Mouse (Mus musculus): Measurements from ENCODE around the gene Rnf11. TPM values are rescaled to one million over a fixed set of nuclear protein-coding genes. Genes with fewer than 3 reads are reported as not detected.

The Rnf11 gene
- polyA plus RNA-seq, 1 experiment from 2014 or later: 52.0 TPM

DNA sequence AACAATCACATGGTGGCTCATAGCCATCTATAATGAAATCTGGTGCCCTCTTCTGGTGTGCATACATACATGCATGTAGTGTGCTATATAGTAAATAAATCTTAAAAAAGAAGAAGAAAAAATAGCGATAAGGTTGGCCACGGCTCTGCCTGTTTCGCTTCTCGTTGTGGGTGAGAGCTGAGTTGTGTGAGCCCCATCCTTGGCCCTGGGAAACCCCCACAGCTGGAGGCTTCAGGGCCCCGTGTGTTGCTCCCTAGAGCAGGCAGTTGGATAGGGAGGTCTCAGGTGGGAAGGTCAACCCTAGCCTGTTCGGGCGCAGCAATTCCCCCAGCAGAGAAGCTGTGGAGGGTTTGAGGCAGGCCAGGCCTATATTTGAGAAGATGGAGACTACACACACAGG lies 54.3 kb downstream of the Rnf11 start:
- 88% methylated on average over 7 of the region's 7 CpGs for WGBS
- ATAC-seq (ENCODE audit: low FRiP score, low TSS enrichment): peak; percentile 3; the same call in 1 of the 2 replicates
- H3K9me3 ChIP-seq (ENCODE audit: control insufficient read depth, low read length): no peaks in the 10 kb centered on the region
- TF ChIP-seq EP300 (optimal IDR thresholded peaks at IDR 0.05): no peak
- no peak for TF ChIP-seq CTCF (IDR thresholded peaks at IDR 0.05; ENCODE audit: low read depth)
- no peak overlapping the region for H3K4me2 ChIP-seq (replicated peaks; ENCODE audit: low read depth)
- H3K4me3 ChIP-seq (ENCODE audit: low read depth, low read length): no peak overlapping the region
- no peak for DNase-seq (ENCODE audit: low spot score)
- no peak overlapping the region for H3K9ac ChIP-seq (ENCODE audit: low read length)
- no peaks in the 10 kb centered on the region for H3K4me1 ChIP-seq (replicated peaks; ENCODE audit: control insufficient read depth, insufficient read depth)
- no peaks in the 10 kb centered on the region for H3K27me3 ChIP-seq (ENCODE audit: control insufficient read depth, insufficient read depth, low read length)
- H3K27ac ChIP-seq (replicated peaks): peak overlapping the region; percentile 82
- H3K36me3 ChIP-seq (ENCODE audit: control insufficient read depth, insufficient read depth, low read length): no peaks in the 10 kb centered on the region

DNA sequence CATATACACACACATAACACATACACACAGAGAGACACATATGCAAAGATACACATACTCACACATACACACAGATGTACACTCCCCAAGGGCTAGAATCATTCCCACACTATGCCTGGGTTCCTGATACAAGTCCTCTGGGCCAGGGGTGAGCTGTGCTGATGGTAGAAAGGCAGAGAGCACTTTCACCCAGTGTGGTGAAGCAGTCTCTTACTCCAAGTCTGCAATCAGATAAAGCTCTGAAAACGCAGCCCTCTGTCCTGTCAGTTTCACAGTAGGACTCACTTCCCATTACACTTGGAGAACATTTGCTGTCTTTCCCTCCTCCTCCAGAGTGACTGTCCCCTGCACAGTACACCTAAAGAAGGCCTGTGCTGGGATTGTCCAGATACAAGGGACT lies 57.5 kb downstream of the Rnf11 start:
- no peaks in the 10 kb centered on the region for H3K36me3 ChIP-seq (ENCODE audit: control insufficient read depth, insufficient read depth, low read length)
- H3K9ac ChIP-seq (ENCODE audit: low read length): no peak overlapping the region
- no peak overlapping the region for H3K4me2 ChIP-seq (replicated peaks; ENCODE audit: low read depth)
- TF ChIP-seq CTCF (IDR thresholded peaks at IDR 0.05; ENCODE audit: low read depth) (no peak), EP300 (optimal IDR thresholded peaks at IDR 0.05) (no peak)
- DNase-seq (ENCODE audit: low spot score) (no peak), ATAC-seq (ENCODE audit: low FRiP score, low TSS enrichment) (no peak; the same call in 1 of the 2 replicates)
- H3K27me3 ChIP-seq (ENCODE audit: control insufficient read depth, insufficient read depth, low read length): no peaks in the 10 kb centered on the region
- 75% methylated on average over 1 of the region's 1 CpGs for WGBS
- no peak overlapping the region for H3K27ac ChIP-seq (replicated peaks)
- no peaks in the 10 kb centered on the region for H3K9me3 ChIP-seq (ENCODE audit: control insufficient read depth, low read length)
- H3K4me1 ChIP-seq (replicated peaks; ENCODE audit: control insufficient read depth, insufficient read depth): no peaks in the 10 kb centered on the region
- no peak overlapping the region for H3K4me3 ChIP-seq (ENCODE audit: low read depth, low read length)

DNA sequence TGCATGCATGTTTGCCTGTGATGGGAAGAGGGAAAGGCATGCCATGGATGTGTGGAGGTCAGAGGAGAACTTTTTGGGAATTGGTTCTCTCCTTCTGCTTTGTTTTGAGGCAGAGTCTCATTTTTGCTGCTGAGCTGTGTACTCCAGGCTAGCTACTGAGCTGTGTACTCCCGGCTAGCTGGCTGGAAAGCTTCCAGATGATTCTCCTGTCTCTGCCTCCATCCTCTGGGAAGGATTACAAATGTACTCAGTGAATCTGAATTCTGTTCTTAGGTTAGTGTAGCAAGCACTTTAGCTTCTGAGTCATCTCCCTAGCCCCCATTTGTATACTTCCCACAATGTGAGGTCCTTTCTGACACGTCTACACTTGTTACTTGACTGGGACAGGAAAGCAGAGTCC lies 61.1 kb downstream of the Rnf11 start:
- H3K4me2 ChIP-seq (replicated peaks; ENCODE audit: low read depth): no peak overlapping the region
- WGBS: 61% methylated on average over 2 of the region's 2 CpGs
- no peak for TF ChIP-seq EP300 (optimal IDR thresholded peaks at IDR 0.05)
- no peak for TF ChIP-seq CTCF (IDR thresholded peaks at IDR 0.05; ENCODE audit: low read depth)
- ATAC-seq (ENCODE audit: low FRiP score, low TSS enrichment): no peak
- no peaks in the 10 kb centered on the region for H3K9me3 ChIP-seq (ENCODE audit: control insufficient read depth, low read length)
- H3K9ac ChIP-seq (ENCODE audit: low read length): no peak overlapping the region
- no peak overlapping the region for H3K4me3 ChIP-seq (ENCODE audit: low read depth, low read length)
- no peak for DNase-seq (ENCODE audit: low spot score)
- H3K4me1 ChIP-seq (replicated peaks; ENCODE audit: control insufficient read depth, insufficient read depth): no peaks in the 10 kb centered on the region
- no peaks in the 10 kb centered on the region for H3K36me3 ChIP-seq (ENCODE audit: control insufficient read depth, insufficient read depth, low read length)
- no peak overlapping the region for H3K27ac ChIP-seq (replicated peaks)
- no peaks in the 10 kb centered on the region for H3K27me3 ChIP-seq (ENCODE audit: control insufficient read depth, insufficient read depth, low read length)

DNA sequence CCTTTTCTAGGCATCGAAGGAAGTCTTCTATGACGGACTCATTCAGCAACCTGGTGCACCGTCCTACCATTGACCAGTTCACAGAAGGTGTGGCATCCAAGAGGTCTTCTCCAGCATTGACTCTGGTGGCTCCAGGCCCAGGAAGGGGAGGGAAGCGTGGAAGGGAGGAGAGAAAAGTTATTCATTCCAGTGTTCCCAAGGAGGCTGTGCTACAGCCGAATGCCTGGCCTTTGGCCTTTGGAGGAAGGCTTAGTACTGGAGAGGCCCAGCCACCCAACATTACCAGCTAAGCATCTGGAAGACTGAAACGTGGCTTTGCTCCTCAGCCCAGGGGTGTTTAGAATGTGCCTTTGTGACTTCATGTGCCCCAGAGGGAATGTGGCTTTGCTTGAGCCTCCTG lies 62.1 kb downstream of the Rnf11 start:
- DNase-seq (ENCODE audit: low spot score) (no peak), ATAC-seq (ENCODE audit: low FRiP score, low TSS enrichment) (no peak)
- no peaks in the 10 kb centered on the region for H3K27me3 ChIP-seq (ENCODE audit: control insufficient read depth, insufficient read depth, low read length)
- no peaks in the 10 kb centered on the region for H3K4me1 ChIP-seq (replicated peaks; ENCODE audit: control insufficient read depth, insufficient read depth)
- TF ChIP-seq EP300 (optimal IDR thresholded peaks at IDR 0.05): no peak
- TF ChIP-seq CTCF (IDR thresholded peaks at IDR 0.05; ENCODE audit: low read depth): no peak
- no peak overlapping the region for H3K9ac ChIP-seq (ENCODE audit: low read length)
- WGBS: 76% methylated on average over 6 of the region's 6 CpGs
- H3K9me3 ChIP-seq (ENCODE audit: control insufficient read depth, low read length): no peaks in the 10 kb centered on the region
- no peak overlapping the region for H3K4me2 ChIP-seq (replicated peaks; ENCODE audit: low read depth)
- H3K4me3 ChIP-seq (ENCODE audit: low read depth, low read length): no peak overlapping the region
- no peak overlapping the region for H3K27ac ChIP-seq (replicated peaks)
- H3K36me3 ChIP-seq (ENCODE audit: control insufficient read depth, insufficient read depth, low read length): no peaks in the 10 kb centered on the region

DNA sequence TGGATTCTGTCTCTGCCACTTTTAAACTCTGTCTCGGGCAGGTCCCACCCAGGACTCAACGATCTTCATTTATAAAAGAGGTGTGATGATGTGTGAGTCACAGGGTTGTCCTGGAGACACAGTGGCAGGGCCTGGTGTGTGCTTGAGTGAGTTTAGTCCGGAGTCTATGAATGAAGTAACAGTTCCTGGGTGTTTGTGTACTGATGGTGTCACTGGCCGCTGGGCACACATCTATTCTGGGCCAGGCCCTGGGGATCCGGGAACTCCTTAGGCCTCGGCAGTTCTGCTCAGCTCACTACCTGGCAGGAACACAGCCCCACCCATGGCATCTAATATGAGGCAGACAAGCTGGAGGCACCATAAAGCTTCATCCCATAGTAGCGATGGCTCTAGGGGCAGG lies 62.9 kb downstream of the Rnf11 start:
- Histone ChIP-seq H3K9me3 (ENCODE audit: control insufficient read depth, low read length) (no peaks in the 10 kb centered on the region), H3K27ac (replicated peaks) (peak overlapping the region; percentile 73; the same call in 1 of the 2 replicates), H3K27me3 (ENCODE audit: control insufficient read depth, insufficient read depth, low read length) (no peaks in the 10 kb centered on the region), H3K4me2 (replicated peaks; ENCODE audit: low read depth) (no peak overlapping the region), H3K4me3 (ENCODE audit: low read depth, low read length) (no peak overlapping the region), H3K9ac (ENCODE audit: low read length) (no peak overlapping the region), H3K36me3 (ENCODE audit: control insufficient read depth, insufficient read depth, low read length) (no peaks in the 10 kb centered on the region), H3K4me1 (replicated peaks; ENCODE audit: control insufficient read depth, insufficient read depth) (no peaks in the 10 kb centered on the region)
- TF ChIP-seq EP300 (optimal IDR thresholded peaks at IDR 0.05) (no peak), CTCF (IDR thresholded peaks at IDR 0.05; ENCODE audit: low read depth) (no peak)
- 50% methylated on average over 7 of the region's 7 CpGs for WGBS
- peak; percentile 71 for DNase-seq (ENCODE audit: low spot score)
- peak; percentile 96 for ATAC-seq (ENCODE audit: low FRiP score, low TSS enrichment)

DNA sequence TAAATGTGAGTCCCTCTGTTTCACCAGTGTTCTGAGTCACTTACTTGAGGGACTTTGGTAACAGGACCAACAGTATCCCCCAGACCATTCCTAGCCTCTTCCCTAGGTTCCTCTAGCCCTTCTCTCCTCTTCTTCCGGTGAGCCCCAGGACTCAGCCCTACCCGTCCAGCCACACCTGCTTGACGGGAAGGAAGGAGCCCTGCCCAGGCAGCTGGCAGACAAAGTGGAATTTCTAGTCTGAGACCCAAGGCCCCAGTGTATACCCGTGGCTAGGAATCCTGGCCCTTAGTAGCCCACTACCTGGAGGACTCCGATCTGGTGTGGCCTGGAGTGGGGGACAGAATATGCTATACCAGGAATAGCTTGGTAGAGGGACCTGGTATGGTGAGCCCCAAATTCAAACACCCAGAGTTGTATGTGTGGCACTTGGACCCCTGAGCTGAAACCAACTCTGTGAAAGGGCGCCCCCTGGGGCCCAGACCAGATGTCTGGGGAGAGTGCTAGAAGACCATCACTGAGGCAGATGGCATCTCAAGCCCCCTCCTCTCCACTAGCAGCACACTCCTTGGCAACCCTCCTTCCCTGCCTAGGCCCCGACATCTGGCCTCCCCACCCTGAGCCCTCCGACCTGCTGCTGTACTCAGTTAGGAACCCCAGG lies 64.3 kb downstream of the Rnf11 start:
- Histone ChIP-seq H3K27ac (replicated peaks) (peak overlapping the region; percentile 73), H3K9ac (ENCODE audit: low read length) (no peak overlapping the region)
- DNase-seq (ENCODE audit: low spot score): peak; percentile 78

More for the DNA sequence above, 64.3 kb downstream of the Rnf11 start:
- H3K36me3 ChIP-seq (ENCODE audit: control insufficient read depth, insufficient read depth, low read length): no peaks in the 10 kb centered on the region
- peak; percentile 63 for ATAC-seq (ENCODE audit: low FRiP score, low TSS enrichment)
- H3K27me3 ChIP-seq (ENCODE audit: control insufficient read depth, insufficient read depth, low read length): no peaks in the 10 kb centered on the region
- H3K4me1 ChIP-seq (replicated peaks; ENCODE audit: control insufficient read depth, insufficient read depth): no peaks in the 10 kb centered on the region
- TF ChIP-seq EP300 (optimal IDR thresholded peaks at IDR 0.05) (peak; percentile 24), CTCF (IDR thresholded peaks at IDR 0.05; ENCODE audit: low read depth) (peak; percentile 52)
- no peak overlapping the region for H3K4me3 ChIP-seq (ENCODE audit: low read depth, low read length)
- no peak overlapping the region for H3K4me2 ChIP-seq (replicated peaks; ENCODE audit: low read depth)
- WGBS: 56% methylated on average over 8 of the region's 8 CpGs
- H3K9me3 ChIP-seq (ENCODE audit: control insufficient read depth, low read length): no peaks in the 10 kb centered on the region

Data from stomach, postnatal 0 days (tissue).